Mouse (Mus musculus): Measurements from ENCODE around the gene Rasa4.

- TF ChIP-seq CTCF (IDR thresholded peaks at IDR 0.05; ENCODE audit: extremely low read depth, insufficient read depth, insufficient read length, insufficient replicate concordance) (no peak), POLR2A (IDR thresholded peaks at IDR 0.05; ENCODE audit: low read depth, low read length) (no peak)
These were observed 5.6 kb upstream of the Rasa4 start for GRCm38 (mm10) chr5:136078136-136078535.
